Mouse (Mus musculus) gastrocnemius, adult 2 months (tissue): ENCODE results near the gene Zfp618. TPM values are rescaled to one million over a fixed set of nuclear protein-coding genes. Genes with fewer than 3 reads are reported as not detected.

ENCODE experiments used
- DNase-seq: peaks from one replicate; pipeline ENCODE4 v3.0.0; 2022
- H3K27ac ChIP-seq: fragments of 200-600 bp; 2 replicates; pipeline ENCODE4 v1.8.1; 2022; ENCODE audit warnings: mild to moderate bottlenecking
- H3K4me3 ChIP-seq: fragments of 200-600 bp; 2 replicates; pipeline ENCODE4 v1.8.1; 2022; ENCODE audit warnings: mild to moderate bottlenecking, moderate library complexity
- CTCF ChIP-seq: fragments of 200-600 bp; IDR thresholded peaks from 2 replicates; pipeline ENCODE4 v1.8.1; 2022; ENCODE audit warnings: antibody characterized with exemption, mild to moderate bottlenecking, moderate library complexity
- intact Hi-C: fragments of 180-260 bp; cut with DNase I; formaldehyde crosslinking; loops from one replicate; pipeline ENCODE4 v1.15.1; 2025
- total RNA-seq, 2 experiments: library from RNA; stranded (reverse); gene quantifications; 2 replicates each; pipeline ENCODE4 v1.2.3; 2021

The Zfp618 gene
- total RNA-seq, 2 experiments from 2014 or later, result 0.18 to 0.20 TPM

DNA sequence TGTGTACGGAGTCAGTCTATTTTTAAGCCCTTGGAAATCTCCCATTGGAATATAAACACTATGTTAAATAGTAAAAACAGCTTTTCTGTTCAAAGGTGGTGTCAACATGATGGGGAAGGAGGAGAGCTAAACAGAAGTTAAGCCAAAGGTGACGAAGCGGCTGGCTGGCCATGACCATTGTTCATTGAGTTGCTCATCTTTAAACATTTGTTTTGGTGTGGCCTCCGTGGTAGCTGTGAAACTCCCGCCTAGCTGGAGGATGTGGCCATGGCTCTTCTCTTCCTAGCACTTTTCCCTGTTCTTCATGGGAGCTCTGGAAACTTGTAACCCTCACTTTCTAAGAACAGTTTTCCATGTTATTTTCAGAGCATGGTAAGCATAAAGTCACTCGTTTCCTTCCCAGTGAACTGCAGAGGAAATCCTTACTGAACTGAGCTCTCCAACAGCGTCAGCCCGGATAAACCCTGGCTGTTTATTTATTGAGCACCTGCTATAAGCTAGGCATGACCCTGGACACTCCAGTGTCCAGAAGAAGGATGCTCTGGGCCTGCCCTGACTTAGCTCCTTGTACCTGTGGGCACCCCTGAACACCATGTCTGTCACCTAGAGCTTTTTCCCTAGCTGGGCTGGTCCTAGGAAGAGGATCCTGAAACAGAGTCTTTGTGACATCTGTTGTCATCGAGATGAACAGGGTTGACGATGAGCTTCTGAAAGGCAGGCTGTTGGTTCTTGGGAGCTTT, 40.2 kb downstream of the Zfp618 start:
- Histone ChIP-seq H3K27ac (no peak overlapping the region), H3K4me3 (no peak overlapping the region)
- no peak for TF ChIP-seq CTCF
- no peak for DNase-seq
- intact Hi-C loops, result no loop called here

DNA sequence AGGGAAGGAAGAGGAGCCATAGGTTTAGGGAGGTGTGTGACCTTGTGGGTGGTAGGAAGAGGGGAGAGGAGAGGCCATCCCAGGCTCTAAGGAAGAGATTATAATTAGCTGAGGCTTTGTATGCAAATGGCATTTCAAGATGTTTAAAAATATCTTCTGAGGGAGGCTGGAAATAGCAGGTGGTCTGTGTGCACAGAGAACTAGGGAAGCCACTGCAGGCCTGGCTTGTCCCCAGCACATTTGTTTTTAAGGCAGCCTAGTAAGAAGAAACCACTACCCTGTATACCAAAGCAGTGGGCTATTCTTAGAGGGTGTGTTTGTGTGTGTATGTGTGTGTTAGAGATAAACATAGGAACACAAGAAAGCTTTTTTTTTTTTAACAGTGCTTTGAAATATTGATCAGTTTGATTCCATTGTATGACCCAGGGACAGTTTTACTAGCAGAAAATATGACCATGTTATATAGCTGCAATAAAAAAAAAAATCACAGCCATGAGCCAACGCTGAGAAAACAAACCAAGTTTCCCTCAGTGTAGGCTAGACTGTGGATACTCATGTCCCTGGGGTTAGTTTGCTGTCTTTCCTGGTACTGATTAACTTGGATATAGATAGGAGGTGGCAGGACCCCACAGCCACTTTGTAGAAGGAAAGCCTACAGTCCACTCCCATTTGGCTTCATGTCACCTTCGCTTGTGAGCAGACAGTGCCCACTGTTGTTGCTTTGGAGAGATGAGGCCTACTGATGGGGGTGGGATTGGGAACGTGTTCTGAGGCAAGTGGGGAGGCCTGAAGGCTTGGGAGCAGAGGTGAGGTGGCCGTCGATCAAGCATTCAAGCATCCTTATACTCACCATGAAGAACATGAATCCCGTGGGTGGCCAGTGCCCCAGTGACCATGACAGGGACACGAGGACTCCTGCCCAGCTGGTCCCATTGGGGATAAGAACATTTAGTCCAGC, 41.1 kb downstream of the Zfp618 start:
- DNase-seq, result no peak
- Histone ChIP-seq H3K27ac (no peak overlapping the region), H3K4me3 (no peak overlapping the region)
- no peak for TF ChIP-seq CTCF
- intact Hi-C loops, result no loop called here

DNA sequence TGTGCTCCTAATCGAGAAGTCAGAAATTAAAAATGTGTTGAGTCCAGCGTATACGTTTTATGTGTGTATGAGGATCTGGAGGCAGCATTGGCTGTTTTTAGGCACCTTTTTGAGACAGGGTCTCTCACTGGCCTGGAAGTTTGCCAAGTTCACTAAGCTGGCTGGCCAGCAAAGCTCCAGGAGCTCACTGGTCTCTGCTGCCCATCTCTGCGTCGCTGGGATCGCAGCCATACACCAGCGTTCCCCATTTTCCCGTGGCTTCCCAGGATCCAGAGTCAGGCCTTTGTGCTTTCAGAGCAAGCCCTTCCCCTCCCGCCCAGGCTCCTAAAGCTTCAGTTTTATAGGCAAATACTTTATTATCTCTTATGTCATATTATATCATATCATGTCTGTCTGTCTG, 42.8 kb downstream of the Zfp618 start:
- no peak for DNase-seq
- no peak overlapping the region for H3K4me3 ChIP-seq
- intact Hi-C loops, result no loop called here
- H3K27ac ChIP-seq, result no peak overlapping the region
- no peak for TF ChIP-seq CTCF

DNA sequence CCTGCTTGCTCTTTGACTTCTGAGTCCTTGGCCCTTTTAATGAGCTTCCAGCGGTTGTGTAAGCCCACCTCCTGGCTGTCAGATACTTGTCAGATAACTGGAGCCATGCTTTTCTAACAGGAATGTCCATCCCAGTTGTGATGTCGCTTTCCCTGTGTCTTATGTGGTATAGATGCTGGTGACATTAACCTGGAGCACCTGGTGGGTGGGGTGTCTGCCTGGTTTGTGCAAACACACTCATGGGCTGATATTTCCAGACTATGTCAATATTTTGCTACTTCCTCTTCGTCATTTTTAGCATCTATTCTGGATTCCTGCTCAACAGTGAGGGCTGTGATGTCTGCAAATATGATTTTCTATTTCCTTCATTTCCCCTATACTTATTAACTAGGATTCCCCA, 43.4 kb downstream of the Zfp618 start:
- no peak overlapping the region for H3K27ac ChIP-seq
- intact Hi-C loops, result no loop called here
- no peak overlapping the region for H3K4me3 ChIP-seq
- DNase-seq, result no peak
- TF ChIP-seq CTCF, result no peak

DNA sequence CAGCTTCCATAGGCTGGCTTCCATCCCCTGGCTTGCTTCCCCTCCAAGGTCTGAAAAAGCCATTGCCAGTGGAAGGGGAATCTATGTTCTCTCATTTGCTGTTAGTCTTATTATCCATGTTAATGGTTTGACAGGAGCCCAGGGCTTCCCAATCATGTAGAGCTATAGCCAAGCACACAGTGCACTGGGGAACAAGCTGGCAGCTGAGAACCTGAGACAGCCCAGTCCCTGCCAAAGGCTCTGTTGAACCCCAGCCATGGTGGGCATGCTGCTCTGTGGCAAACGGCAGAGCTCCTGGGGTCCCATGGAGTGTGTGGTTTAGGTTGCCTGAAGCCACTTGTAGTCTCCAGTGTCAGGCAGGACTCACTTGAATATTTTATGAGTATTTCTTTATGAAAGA, 44.4 kb downstream of the Zfp618 start:
- no peak overlapping the region for H3K27ac ChIP-seq
- no peak for TF ChIP-seq CTCF
- DNase-seq, result no peak
- intact Hi-C loops, result no loop called here
- no peak overlapping the region for H3K4me3 ChIP-seq

DNA sequence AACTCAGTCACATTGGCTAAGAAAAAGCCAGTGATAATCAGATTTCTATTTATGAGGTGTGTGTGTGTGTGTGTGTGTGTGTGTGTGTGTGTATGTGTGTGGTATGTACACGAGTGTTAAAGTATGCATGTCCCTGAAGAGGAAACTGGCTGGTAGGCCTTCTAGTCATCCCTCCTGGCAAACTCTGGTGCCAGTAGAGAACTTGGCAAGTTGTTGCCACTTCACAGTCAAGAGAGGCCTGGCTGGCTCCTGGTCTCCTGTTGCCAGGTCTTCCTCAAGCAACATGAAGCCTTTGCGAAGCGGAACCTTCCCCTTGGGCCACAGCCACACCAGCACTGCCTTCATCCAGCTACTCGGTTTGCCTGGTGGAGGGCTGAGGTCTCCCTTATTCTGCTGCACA, 44.9 kb downstream of the Zfp618 start:
- Histone ChIP-seq H3K27ac (no peak overlapping the region), H3K4me3 (no peak overlapping the region)
- peak; percentile 84 for DNase-seq
- no peak for TF ChIP-seq CTCF
- intact Hi-C loops, result no loop called here

DNA sequence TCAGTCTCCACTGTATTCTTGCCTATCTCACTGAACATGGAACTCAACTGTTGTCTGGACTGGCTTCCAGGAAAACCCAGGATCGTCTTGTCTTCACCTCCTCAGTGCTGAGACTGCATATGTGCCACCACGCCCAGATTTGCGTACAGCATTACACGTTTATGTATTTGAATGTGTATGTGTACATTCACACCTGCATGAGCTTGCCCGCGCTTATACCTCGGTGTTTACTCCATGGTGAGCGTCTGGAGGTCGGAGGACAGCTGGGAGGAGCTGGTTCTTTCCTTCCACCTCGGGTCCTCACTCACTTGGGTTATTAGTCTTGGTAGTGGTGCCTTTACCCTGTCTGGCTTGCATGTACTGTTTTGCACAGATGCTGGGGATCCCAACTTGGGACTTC, 53.2 kb downstream of the Zfp618 start:
- no peak for DNase-seq
- H3K27ac ChIP-seq, result no peak overlapping the region
- intact Hi-C loops, result no loop called here
- H3K4me3 ChIP-seq, result no peak overlapping the region
- TF ChIP-seq CTCF, result no peak

DNA sequence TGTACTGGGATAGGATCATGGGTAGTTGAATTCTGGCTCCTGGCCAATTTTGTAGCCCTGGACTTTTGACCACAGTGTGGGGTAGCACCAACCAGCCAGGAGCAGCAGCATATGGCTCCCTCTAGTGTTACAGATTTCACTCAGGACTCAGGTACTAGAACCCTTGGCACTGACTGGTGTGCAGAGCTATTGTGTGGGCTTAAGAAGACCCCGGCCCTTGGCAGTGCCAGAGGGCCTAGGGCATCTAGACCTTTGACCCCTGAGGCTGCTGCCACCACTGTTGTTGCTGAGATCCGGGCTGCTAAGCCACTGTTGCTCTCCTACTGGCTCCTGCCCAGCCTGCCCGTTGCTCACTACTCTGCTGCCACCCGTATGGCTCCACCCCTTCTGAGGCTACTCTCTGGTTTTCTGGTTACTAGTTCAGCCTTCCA, 54.1 kb downstream of the Zfp618 start:
- no peak overlapping the region for H3K27ac ChIP-seq
- no peak for DNase-seq
- intact Hi-C loops, result no loop called here
- peak; percentile 49 for TF ChIP-seq CTCF
- no peak overlapping the region for H3K4me3 ChIP-seq

DNA sequence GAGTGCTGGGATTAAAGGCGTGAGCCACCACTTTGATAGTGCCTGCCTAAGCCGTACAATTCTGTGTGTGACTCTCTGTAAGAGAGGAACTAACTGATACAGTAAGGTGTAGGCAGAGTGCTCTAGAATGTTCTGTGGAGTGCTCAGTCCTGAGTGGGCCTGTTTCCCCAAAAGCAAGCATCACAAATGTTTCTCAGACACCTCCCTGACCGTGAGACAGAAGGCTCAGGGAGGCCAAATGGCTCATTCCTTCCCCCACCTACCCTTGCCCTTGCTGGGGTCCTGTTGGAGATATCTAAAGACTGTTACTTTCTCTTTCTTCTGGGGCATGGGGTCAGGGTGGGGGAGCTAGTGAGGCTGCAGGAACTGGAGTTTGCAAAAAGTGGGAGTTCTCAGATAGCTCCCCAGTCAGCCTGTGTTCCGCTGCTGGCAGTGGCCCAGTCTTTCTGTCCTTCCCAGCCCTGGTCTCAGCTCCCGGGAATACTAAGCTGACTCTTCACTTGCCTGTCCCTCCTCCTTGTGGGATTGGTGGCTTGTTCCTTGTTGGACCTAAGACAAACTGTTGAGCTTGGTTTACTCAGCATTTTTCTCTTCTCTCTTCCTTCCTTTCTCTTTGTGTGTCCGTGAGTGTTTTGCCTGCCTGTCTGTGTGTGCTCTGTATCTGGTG, 55.8 kb downstream of the Zfp618 start:
- H3K27ac ChIP-seq, result no peak overlapping the region

DNA sequence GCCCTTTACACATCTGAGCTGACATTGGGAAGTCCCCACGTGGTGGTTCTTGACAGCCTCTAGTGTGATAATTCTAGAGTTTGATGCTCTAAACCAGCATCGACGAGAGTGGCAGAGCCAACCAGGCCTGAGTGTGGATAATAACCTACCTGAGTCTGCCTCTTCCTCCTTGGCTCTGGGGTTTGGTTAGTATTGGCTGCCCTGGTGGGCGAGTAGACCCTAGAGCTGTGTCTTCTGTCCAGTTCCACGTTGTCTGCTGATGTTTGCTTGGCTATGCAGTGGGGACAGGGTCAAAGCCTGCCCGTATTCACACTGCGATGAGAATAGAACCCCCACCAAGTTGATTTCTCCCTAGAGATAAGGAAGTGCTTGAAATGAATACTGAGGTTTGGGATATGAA, 58.1 kb downstream of the Zfp618 start:
- Histone ChIP-seq H3K4me3 (no peak overlapping the region), H3K27ac (no peak overlapping the region)
- TF ChIP-seq CTCF, result no peak
- DNase-seq, result no peak
- intact Hi-C loops, result no loop called here

More for the DNA sequence above, 55.8 kb downstream of the Zfp618 start:
- no peak overlapping the region for H3K4me3 ChIP-seq
- intact Hi-C loops, result no loop called here
- DNase-seq, result peak; percentile 48
- TF ChIP-seq CTCF, result no peak

DNA sequence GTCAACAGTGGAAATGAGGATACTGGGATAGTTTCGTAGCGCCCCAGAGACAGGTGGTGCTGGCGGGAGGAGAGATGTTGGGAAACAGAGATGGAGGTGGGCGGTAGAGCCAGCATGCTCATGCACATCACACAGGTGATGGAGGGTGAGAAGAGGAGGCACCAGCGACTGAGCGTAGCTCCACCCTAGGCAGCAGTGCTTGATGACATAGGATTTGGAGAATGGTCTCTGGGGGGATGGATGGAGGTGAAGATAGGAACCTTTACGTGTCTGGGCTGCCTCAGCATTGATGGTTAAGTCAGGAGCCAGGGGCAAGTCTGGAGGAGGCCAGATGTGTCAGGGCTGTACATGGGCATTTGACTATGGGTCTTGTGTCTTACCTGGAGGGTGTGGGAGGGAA, 58.7 kb downstream of the Zfp618 start:
- H3K4me3 ChIP-seq, result no peak overlapping the region

DNA sequence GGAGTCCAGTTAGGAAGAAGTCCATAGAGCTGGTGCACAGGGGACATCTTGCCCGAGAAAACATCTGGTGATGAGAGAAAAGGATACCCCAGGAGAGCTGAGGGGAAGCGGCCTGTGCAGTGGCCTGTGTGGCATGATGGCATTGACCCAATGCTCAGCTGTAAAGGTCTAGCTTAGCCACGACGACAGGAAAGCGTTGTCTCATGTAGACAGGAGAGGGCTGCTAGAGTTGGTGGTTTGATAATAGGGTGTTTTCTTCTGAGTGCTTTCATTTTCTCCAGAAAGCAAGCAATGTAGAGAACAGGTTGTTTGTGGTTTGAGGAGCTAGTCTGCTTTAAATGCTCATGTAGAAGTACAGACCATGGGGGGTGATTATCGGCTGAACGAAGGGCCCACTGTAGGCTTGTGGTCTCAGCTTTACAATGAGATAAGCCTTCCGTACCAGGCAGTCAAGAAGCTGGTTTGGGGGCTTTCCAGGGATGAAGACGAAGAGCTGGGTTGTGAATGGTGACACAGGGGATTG, 59.4 kb downstream of the Zfp618 start:
- no peak for TF ChIP-seq CTCF
- intact Hi-C loops, result no loop called here
- no peak for DNase-seq
- Histone ChIP-seq H3K27ac (no peak overlapping the region), H3K4me3 (no peak overlapping the region)

More for the DNA sequence above, 58.7 kb downstream of the Zfp618 start:
- intact Hi-C loops, result no loop called here
- no peak for DNase-seq
- H3K27ac ChIP-seq, result no peak overlapping the region
- TF ChIP-seq CTCF, result no peak

DNA sequence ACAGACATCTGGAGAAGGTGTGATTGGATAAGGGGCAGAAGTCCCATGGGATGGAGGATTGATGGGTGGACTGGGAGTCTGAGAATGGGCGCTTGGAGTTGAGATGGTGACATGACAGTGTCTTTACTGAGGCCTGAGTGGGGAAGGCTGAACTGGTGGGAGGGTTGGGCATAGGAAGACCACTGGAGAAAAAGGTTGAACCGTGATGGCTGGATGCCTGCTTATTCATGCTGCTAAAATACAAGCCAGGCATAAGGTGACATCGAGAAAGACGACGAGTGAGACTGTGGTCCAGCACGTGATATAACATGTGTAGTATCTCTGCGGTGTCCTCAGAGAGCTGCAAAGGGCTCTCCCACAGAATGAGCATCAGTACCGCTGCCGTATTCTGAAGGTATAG, 59.9 kb downstream of the Zfp618 start:
- no peak for TF ChIP-seq CTCF
- intact Hi-C loops, result no loop called here
- Histone ChIP-seq H3K4me3 (no peak overlapping the region), H3K27ac (no peak overlapping the region)
- no peak for DNase-seq
